Mouse (Mus musculus): ENCODE measurements around the gene Ctsl. TPM values are rescaled to one million over a fixed set of nuclear protein-coding genes. Genes with fewer than 3 reads are reported as not detected.
A peak's percentile ranks its signal among the peaks of the same experiment; 100 is the strongest.

Ctsl gene
- polyA plus RNA-seq, 1 experiment from 2014 or later: 269 TPM

DNA sequence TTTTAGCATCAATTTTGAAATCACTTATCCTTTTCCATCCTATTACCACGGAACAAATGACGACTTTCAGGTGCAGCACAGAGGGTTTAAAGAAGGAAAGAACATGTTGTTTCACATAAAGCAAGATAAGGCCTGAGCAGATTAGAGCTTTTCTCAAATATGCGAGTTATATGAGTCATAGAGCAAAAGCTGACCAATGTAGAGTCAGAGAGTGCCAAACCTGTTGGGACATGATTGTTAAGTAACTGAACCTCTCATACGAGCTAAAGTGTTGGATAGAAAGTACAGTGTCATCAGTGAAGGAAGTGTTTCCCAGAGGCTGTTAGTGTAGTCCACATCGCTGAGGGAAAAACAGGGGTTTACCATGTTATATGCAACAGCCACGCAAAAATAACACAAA, 38.4 kb downstream of the Ctsl start:
- no peak overlapping the region for H3K27ac ChIP-seq (ENCODE audit: low read length)
- DNase-seq (ENCODE audit: low spot score) (no peak), ATAC-seq (peak; percentile 41; the same call in 1 of the 2 replicates)
- no peak overlapping the region for H3K9ac ChIP-seq (replicated peaks; ENCODE audit: low read depth)
- no peaks in the 10 kb centered on the region for H3K9me3 ChIP-seq (ENCODE audit: low read length)
- 61% methylated on average over 6 of the region's 6 CpGs for WGBS
- H3K4me2 ChIP-seq (replicated peaks; ENCODE audit: low read depth, low read length): no peak overlapping the region
- H3K4me1 ChIP-seq (ENCODE audit: insufficient read depth, low read depth, low read length): no peaks in the 10 kb centered on the region
- H3K4me3 ChIP-seq (ENCODE audit: low read depth, low read length): no peak overlapping the region
- H3K27me3 ChIP-seq (replicated peaks; ENCODE audit: insufficient read depth, low read length): no peaks in the 10 kb centered on the region
- H3K36me3 ChIP-seq (ENCODE audit: insufficient read depth, low read length): no peaks in the 10 kb centered on the region
- TF ChIP-seq EP300 (IDR thresholded peaks at IDR 0.05): peak; percentile 45; the same call in 1 of the 2 replicates
- TF ChIP-seq CTCF (IDR thresholded peaks at IDR 0.05): no peak

DNA sequence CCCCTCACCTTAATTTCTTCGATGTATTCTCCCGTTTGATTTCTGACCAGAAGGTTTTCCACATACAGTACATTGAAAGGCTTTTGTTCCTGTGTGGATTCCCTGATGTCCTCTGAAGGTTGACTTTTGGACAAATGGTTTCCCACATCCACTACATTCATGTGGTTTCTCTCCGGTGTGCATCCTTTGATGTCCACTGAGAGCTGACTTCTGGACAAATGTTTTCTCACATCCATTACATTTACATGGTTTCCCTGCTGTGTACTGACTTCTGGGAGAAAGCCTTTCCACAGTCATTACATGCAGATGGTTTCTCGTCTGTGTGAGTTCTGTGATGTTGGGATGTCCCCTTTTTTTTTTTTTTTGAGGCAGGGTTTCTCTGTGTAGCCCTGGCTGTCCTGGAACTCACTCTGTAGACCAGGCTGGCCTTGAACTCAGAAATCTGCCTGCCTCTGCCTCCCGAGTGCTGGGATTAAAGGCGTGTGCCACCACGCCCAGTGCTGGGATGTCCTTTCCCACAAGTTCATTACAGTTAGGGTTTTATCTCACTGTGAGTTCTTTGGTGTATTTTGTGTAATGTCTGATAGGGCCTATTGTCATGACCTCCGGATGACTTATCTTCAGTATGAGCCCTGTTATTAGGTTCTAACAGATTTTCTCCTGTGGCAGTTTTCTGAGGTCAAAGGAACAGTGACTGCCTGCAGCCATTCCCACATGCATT, 48.0 kb downstream of the Ctsl start:
- Histone ChIP-seq H3K4me3 (ENCODE audit: low read depth, low read length) (no peak overlapping the region), H3K4me2 (replicated peaks; ENCODE audit: low read depth, low read length) (no peak overlapping the region), H3K36me3 (ENCODE audit: insufficient read depth, low read length) (no peaks in the 10 kb centered on the region), H3K27me3 (replicated peaks; ENCODE audit: insufficient read depth, low read length) (no peaks in the 10 kb centered on the region), H3K9me3 (ENCODE audit: low read length) (no peaks in the 10 kb centered on the region), H3K9ac (replicated peaks; ENCODE audit: low read depth) (no peak overlapping the region), H3K27ac (ENCODE audit: low read length) (no peak overlapping the region), H3K4me1 (ENCODE audit: insufficient read depth, low read depth, low read length) (no peaks in the 10 kb centered on the region)
- WGBS: 80% methylated on average over 8 of the region's 8 CpGs
- ATAC-seq (no peak), DNase-seq (ENCODE audit: low spot score) (no peak)
- TF ChIP-seq CTCF (IDR thresholded peaks at IDR 0.05) (no peak), EP300 (IDR thresholded peaks at IDR 0.05) (no peak)

DNA sequence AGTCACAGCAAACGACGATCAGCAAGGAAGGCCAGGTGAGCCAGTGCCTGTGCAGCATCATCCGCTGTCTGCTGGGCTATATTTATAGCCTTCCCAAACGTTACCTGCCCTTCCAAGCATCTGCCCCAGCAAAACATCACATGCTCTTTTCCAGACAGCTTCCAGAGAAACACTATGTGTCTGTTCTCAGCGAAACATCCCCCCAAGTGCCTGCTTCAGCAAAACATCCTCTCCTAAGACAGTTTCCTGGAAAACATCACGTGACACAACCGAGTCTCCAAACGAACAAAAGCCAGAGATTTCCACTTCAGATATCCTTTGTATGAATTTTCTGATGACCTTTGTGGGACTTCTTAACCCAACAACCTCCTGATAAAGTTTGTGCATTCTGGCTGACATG, 50.4 kb downstream of the Ctsl start:
- Histone ChIP-seq H3K9ac (replicated peaks; ENCODE audit: low read depth) (no peak overlapping the region), H3K27me3 (replicated peaks; ENCODE audit: insufficient read depth, low read length) (no peaks in the 10 kb centered on the region), H3K36me3 (ENCODE audit: insufficient read depth, low read length) (no peaks in the 10 kb centered on the region), H3K9me3 (ENCODE audit: low read length) (no peaks in the 10 kb centered on the region), H3K4me1 (ENCODE audit: insufficient read depth, low read depth, low read length) (no peaks in the 10 kb centered on the region), H3K27ac (ENCODE audit: low read length) (no peak overlapping the region), H3K4me3 (ENCODE audit: low read depth, low read length) (no peak overlapping the region), H3K4me2 (replicated peaks; ENCODE audit: low read depth, low read length) (no peak overlapping the region)
- DNase-seq (ENCODE audit: low spot score) (no peak), ATAC-seq (no peak)
- TF ChIP-seq CTCF (IDR thresholded peaks at IDR 0.05) (no peak), EP300 (IDR thresholded peaks at IDR 0.05) (no peak)
- WGBS: 62% methylated on average over 8 of the region's 8 CpGs

DNA sequence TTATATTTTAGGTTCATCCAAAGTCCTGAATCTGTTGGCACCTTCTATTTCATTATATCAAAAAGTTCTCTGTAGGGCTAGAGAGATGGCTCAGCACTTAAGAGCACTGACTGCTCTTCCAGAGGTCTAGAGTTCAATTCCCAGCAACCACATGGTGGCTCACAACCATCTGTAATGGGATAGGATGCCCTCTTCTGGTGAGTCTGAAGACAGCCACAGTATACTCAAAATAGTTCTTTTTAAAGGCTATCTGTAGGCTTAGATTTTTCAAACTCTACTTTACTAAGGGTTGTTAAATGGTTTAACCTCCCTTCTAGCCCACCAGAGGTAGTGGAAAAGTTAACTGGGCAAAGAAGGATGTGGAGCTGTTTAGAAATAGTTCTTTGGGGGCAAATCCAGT, 50.9 kb downstream of the Ctsl start:
- H3K27ac ChIP-seq (ENCODE audit: low read length): no peak overlapping the region
- no peaks in the 10 kb centered on the region for H3K4me1 ChIP-seq (ENCODE audit: insufficient read depth, low read depth, low read length)
- no peak overlapping the region for H3K4me3 ChIP-seq (ENCODE audit: low read depth, low read length)
- TF ChIP-seq CTCF (IDR thresholded peaks at IDR 0.05) (no peak), EP300 (IDR thresholded peaks at IDR 0.05) (no peak)
- H3K36me3 ChIP-seq (ENCODE audit: insufficient read depth, low read length): no peaks in the 10 kb centered on the region
- no peaks in the 10 kb centered on the region for H3K27me3 ChIP-seq (replicated peaks; ENCODE audit: insufficient read depth, low read length)
- H3K4me2 ChIP-seq (replicated peaks; ENCODE audit: low read depth, low read length): no peak overlapping the region
- no peak for DNase-seq (ENCODE audit: low spot score)
- no peak overlapping the region for H3K9ac ChIP-seq (replicated peaks; ENCODE audit: low read depth)
- no peaks in the 10 kb centered on the region for H3K9me3 ChIP-seq (ENCODE audit: low read length)
- ATAC-seq: no peak

DNA sequence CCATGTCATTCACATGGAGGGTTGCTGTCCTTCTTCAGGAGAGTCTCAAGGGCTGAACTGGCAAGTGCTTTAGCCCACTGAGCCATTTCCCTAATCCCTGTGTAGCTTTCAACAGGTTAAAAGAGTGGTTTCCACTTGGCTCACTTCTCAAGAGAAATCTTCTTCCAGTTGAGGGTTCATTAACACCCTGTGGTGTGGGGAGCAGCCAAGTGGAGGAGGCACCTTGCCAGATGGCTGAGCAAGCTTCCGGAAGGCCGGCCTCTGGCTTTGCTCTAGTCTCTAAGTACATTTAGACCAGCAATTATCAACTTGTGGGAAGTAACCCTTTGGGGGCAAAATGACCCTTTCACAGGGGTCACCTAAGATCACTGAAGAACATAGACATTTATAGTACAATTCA, 52.3 kb downstream of the Ctsl start:
- Histone ChIP-seq H3K27ac (ENCODE audit: low read length) (no peak overlapping the region), H3K4me1 (ENCODE audit: insufficient read depth, low read depth, low read length) (no peaks in the 10 kb centered on the region), H3K9me3 (ENCODE audit: low read length) (no peaks in the 10 kb centered on the region), H3K27me3 (replicated peaks; ENCODE audit: insufficient read depth, low read length) (no peaks in the 10 kb centered on the region), H3K9ac (replicated peaks; ENCODE audit: low read depth) (no peak overlapping the region), H3K4me2 (replicated peaks; ENCODE audit: low read depth, low read length) (no peak overlapping the region), H3K4me3 (ENCODE audit: low read depth, low read length) (no peak overlapping the region), H3K36me3 (ENCODE audit: insufficient read depth, low read length) (no peaks in the 10 kb centered on the region)
- TF ChIP-seq EP300 (IDR thresholded peaks at IDR 0.05) (no peak), CTCF (IDR thresholded peaks at IDR 0.05) (no peak)
- ATAC-seq (no peak; the same call in 1 of the 2 replicates), DNase-seq (ENCODE audit: low spot score) (no peak)
- 44% methylated on average over 2 of the region's 2 CpGs for WGBS

DNA sequence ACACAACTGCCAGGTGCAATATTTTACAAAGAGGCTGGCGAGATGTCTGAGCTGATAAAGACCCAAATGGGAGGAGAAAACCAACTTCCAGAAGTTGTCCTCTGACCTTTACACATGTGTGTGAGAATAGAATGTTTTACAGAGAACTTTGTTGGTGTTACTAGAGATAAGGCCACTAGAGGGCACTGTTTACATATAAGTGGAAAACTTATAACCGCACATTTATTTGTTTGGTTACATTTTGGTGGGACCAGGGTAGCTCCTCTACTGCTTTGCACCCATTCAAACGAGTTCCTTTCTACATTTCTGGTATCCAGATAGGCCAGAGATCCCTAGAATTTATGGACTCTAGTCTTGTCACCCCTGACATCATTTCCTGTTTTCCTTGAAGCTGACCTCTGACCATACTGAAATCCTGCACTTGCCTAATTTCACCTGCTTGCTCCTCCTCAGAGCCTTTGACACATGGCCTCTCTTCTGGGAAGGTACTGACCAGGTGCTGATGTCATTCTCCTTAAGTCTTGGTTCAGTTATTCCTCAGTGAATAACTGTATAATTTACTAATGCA, 55.1 kb downstream of the Ctsl start:
- WGBS: 0% methylated on average over 3 of the region's 3 CpGs
- Histone ChIP-seq H3K9me3 (ENCODE audit: low read length) (no peaks in the 10 kb centered on the region), H3K4me3 (ENCODE audit: low read depth, low read length) (no peak overlapping the region), H3K9ac (replicated peaks; ENCODE audit: low read depth) (no peak overlapping the region), H3K27ac (ENCODE audit: low read length) (no peak overlapping the region), H3K4me2 (replicated peaks; ENCODE audit: low read depth, low read length) (no peak overlapping the region), H3K27me3 (replicated peaks; ENCODE audit: insufficient read depth, low read length) (no peaks in the 10 kb centered on the region), H3K36me3 (ENCODE audit: insufficient read depth, low read length) (no peaks in the 10 kb centered on the region), H3K4me1 (ENCODE audit: insufficient read depth, low read depth, low read length) (peaks cover 3% of the 10 kb centered on the region)
- ATAC-seq (no peak), DNase-seq (ENCODE audit: low spot score) (peak; percentile 87)
- TF ChIP-seq CTCF (IDR thresholded peaks at IDR 0.05): peak; percentile 78
- TF ChIP-seq EP300 (IDR thresholded peaks at IDR 0.05): no peak

Measured in lung, postnatal 0 days (tissue).